In the genomic region with DNA sequence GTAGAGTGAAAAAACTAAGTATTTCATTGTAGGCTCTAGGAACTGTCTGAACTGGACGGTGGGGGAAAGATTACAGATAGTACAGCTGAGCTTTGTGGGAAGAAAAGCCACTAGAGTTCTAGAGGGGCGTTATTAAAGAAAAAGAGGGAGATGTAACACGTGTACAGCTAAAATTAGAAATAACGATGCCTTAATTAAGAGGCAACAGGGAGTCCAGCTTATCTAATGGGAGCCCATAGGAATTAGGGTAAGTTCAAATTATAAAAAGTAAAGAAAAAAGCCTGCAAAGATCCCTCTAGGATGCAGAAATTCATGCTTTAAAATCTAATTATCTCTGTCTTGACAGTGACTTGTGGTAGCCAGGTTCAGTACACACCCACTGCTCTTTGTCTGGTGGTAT, we compare ENCODE assay signal across 35 mouse cellular contexts.
"Had no signal": no experiment of that assay in that cellular context is flagged by ENCODE, and none has a peak within 500 bp of the region (broad histone marks: within the 10 kb centered on the region; RNA-seq: fewer than 3 reads in every experiment).

No protein-coding gene starts in this region.

- H3K4me1 ChIP-seq: heart, embryonic 10.5 days; heart, embryonic 15.5 days; hindbrain, embryonic 10.5 days; hindbrain, embryonic 12.5 days; hindbrain, embryonic 13.5 days; hindbrain, embryonic 15.5 days; intestine, embryonic 15.5 days; kidney, embryonic 15.5 days had no signal

- DNase-seq: heart, postnatal 10 days; heart, postnatal 14 days; heart, postnatal 36 days; heart, postnatal 4 days; kidney, adult 11 months; kidney, adult 18-20 months; kidney, adult 2 months; kidney, adult 8-10 months; kidney, adult 9 months; kidney, postnatal 10 days; kidney, postnatal 14 days; kidney, postnatal 25 days; kidney, postnatal 36 days; kidney, postnatal 4 days; layer of hippocampus, adult 9-11 months; layer of hippocampus, postnatal 36 days had no signal

- H3K27ac ChIP-seq: heart, embryonic 10.5 days; heart, embryonic 13.5 days; heart, embryonic 15.5 days; hindbrain, embryonic 10.5 days; hindbrain, embryonic 12.5 days; hindbrain, embryonic 13.5 days; hindbrain, embryonic 14.5 days; hindbrain, embryonic 15.5 days; hindbrain, postnatal 0 days; intestine, embryonic 15.5 days; kidney, embryonic 15.5 days; kidney, postnatal 0 days; layer of hippocampus, adult 2 months had no signal

- H3K27me3 ChIP-seq: heart, embryonic 12.5 days; heart, embryonic 13.5 days; heart, embryonic 15.5 days; hindbrain, embryonic 12.5 days; hindbrain, embryonic 13.5 days; hindbrain, embryonic 15.5 days; intestine, embryonic 15.5 days; kidney, embryonic 15.5 days had no signal

- H3K4me2 ChIP-seq: heart, embryonic 11.5 days; heart, embryonic 12.5 days; heart, embryonic 13.5 days; heart, embryonic 15.5 days; hindbrain, embryonic 12.5 days; hindbrain, embryonic 13.5 days; hindbrain, embryonic 14.5 days; hindbrain, embryonic 15.5 days; intestine, embryonic 15.5 days; kidney, embryonic 15.5 days had no signal

- ATAC-seq: hindbrain, embryonic 16.5 days; hindbrain, postnatal 0 days; inflammation-experienced regulatory T-cells, adult 6 months; intestine, embryonic 15.5 days; intestine, embryonic 16.5 days; intestine, postnatal 0 days had no signal

- H3K4me3 ChIP-seq: heart, embryonic 10.5 days; heart, embryonic 12.5 days; heart, embryonic 13.5 days; heart, embryonic 15.5 days; hindbrain, embryonic 10.5 days; hindbrain, embryonic 12.5 days; hindbrain, embryonic 13.5 days; hindbrain, embryonic 15.5 days; intestine, embryonic 15.5 days; kidney, embryonic 15.5 days; layer of hippocampus, adult 2 months had no signal

- H3K9ac ChIP-seq: heart, embryonic 12.5 days; heart, embryonic 13.5 days; heart, embryonic 15.5 days; hindbrain, embryonic 12.5 days; hindbrain, embryonic 13.5 days; hindbrain, embryonic 14.5 days; hindbrain, embryonic 15.5 days; intestine, embryonic 15.5 days; kidney, embryonic 15.5 days had no signal

- H3K36me3 ChIP-seq: heart, embryonic 10.5 days; heart, embryonic 12.5 days; heart, embryonic 13.5 days; heart, embryonic 15.5 days; hindbrain, embryonic 10.5 days; hindbrain, embryonic 12.5 days; hindbrain, embryonic 13.5 days; hindbrain, embryonic 15.5 days; intestine, embryonic 15.5 days; kidney, embryonic 15.5 days had no signal

- H3K9me3 ChIP-seq: heart, embryonic 10.5 days; heart, embryonic 12.5 days; heart, embryonic 13.5 days; heart, embryonic 15.5 days; hindbrain, embryonic 10.5 days; hindbrain, embryonic 12.5 days; hindbrain, embryonic 13.5 days; hindbrain, embryonic 15.5 days; intestine, embryonic 15.5 days; kidney, embryonic 15.5 days had no signal
